Mouse (Mus musculus) spleen, adult 2 months (tissue): ENCODE measurements around the gene Flnb.

Source experiments
- CTCF ChIP-seq: fragments of 200-500 bp; IDR thresholded peaks from 2 replicates; pipeline ENCODE4 v1.5.1; 2011; ENCODE audit warnings: mild to moderate bottlenecking, inconsistent platforms; ENCODE audit not compliant: insufficient read depth, insufficient read length, insufficient replicate concordance; ENCODE audit errors: extremely low read depth
- POLR2A ChIP-seq: fragments of 200-500 bp; IDR thresholded peaks from 2 replicates; pipeline ENCODE4 v1.6.1; 2011; ENCODE audit warnings: low read depth, low read length, inconsistent platforms

GRCm38 (mm10) chr14:7963160-7963559 is 145.4 kb downstream of the Flnb start:
- no peak for TF ChIP-seq POLR2A
- TF ChIP-seq CTCF: no peak
